Mouse (Mus musculus) retina, postnatal 7 days (tissue): ENCODE measurements around the gene Sorbs1.

Source experiments
- DNase-seq: peaks from one replicate; pipeline ENCODE4 v3.0.0-alpha.2; 2012; ENCODE audit warnings: low read depth, low spot score

Gene Sorbs1

DNA sequence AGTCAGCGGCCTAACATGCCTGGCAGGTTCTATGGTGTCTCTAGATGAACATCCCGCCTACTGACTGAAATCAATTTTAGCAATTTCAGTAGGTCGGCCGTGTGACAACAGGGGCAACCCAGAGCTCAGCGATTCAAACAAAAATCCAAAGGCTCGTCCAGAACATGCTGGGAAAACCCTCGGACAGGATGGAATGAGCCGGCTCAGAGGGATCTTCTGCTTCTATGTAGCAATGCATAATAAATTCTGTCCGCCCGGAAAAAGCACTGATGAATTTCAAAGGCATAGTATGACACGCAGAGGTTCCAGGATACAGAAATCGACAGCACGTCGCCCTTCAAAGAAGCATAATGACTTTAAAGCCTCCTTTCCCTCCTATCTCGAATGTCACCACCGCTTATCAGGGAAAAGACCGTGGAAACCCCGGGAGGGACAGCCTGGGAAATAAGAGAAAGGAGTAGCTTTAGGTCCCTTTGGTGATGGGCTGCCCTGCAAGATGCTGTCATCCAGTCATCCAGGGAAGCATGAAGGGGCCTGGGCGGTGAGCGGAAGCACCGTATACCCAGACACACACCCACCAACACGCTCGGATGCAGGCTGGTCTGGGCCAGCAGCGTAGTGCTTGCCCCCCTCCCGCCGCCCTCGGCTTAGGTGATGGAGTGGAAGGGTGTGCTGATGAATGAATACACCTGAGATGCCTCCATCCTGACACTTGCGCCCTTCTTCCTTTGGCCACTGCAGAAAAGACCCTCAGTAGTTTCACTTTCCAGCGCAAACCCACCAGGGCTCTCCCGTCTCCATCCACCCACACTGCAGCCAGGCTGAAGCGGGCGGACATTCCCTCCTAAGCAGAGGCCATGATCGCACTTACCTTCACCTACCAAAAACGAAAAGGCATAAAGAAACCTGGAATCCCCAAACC, 818 bp downstream of the Sorbs1 start:
- peak; percentile 9 for DNase-seq

DNA sequence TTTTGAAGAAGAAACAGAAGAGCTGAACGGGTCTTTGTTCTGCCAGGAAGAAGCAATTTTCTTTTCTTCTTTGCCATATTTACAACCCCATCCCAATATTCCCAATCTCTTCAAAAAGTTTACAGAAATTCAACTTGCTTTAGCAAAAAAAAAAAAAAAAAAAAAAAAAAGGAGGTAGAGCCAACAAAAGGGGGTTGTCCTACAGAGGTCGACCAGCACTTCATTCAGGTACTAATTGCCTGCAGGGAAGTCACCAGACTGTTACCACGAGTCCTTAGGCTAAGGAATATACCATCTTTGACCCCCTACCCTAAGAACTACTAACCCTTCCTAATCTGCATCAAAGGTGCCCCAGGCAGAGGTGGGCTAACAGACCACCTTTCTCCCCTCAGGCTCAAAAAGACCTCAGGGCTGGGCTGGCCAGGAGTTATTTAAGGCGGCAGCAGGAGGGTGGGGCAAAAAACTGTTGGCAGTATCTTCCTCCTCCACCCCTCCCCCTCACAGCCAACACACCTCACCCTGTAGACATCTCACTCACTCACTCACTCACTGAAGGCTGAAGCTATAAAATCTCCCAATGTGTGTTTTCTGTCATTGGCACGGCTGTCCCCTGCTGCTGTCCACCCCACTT, 1.8 kb downstream of the Sorbs1 start:
- DNase-seq, result no peak

DNA sequence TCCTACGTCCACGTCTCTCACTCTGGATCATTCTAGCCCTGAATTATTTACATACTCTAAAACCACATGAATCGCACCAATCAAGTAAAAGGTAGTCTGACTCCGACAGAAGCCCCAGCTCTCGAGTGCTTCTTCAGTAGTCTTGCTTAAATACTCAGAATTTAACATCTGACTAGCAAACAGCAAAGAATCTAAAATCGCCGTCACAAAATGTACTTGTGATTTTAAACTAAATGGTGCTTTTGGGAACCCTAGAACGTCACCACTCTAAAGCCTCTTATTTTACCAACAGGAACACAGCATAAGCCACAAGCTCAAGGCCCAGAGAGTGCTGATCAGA, 2.5 kb downstream of the Sorbs1 start:
- no peak for DNase-seq

DNA sequence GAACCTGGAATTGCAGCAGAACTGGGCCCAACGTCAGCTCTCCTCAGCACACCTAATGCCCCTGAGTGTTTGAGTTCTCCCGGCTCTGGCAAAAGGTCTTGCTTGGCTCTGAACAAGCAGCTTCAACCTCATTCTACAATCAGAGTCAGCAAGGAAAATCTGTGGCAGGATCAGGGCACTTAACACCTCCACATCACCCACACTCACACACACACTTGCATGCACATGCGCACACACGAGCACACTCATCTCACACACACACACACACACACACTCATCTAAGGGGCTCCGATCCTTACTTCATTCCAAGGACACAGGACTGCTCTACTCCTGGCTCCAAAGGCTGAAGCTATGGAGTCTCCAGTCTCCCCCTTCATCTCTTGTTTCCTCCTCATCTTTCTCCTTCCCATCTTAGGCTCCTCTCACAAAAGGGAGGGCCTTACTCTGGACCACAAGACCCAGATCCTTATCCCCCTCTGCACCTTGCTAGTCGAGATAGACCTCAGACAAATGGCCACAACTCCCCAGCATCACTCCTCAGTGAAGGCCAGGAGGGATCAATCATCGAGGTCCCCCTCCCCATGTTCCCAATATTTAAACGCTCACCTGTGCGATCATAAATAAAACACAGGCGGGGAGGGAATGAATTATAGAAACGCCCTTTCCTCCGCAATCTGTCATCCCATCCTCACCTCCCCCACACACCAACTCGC, 3.0 kb downstream of the Sorbs1 start:
- DNase-seq, result no peak

DNA sequence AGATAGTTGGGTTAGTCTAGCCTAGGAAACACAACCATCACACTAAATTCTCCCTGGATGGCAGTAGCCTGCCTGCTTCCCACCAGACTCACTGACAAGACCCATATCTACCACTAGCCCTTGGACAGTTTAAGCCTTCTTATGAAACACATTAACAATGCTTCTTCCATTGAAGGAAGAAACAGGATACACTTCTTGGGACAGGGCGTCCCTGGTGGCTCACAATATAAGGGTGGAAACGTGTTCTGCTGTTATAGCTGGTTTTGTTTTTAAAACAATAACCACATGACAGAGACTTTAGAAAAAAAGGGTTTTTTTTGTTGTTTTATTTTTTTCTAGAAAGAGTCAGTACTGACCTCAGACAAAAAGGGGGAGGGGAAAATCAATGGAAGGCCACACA, 4.3 kb downstream of the Sorbs1 start:
- no peak for DNase-seq

DNA sequence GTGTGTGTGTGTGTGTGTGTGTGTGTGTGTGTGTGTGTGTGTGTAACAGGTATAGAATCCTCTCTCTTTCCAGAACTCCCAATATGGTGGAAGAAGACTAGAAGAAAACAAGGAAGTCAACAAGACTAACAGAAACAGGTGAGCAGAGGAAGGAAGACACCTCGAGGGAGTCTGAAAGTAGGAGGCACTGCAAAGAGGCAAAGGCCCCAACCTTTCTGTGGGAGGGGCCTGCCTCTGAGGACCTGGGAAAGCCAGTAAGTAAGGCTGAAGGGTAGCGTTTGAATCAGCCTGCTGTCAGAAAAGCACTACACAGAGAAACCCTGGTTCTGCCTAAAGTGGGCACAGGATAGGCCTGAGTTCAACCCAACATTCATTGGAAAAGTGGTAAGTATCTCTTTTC, 4.7 kb downstream of the Sorbs1 start:
- no peak for DNase-seq

DNA sequence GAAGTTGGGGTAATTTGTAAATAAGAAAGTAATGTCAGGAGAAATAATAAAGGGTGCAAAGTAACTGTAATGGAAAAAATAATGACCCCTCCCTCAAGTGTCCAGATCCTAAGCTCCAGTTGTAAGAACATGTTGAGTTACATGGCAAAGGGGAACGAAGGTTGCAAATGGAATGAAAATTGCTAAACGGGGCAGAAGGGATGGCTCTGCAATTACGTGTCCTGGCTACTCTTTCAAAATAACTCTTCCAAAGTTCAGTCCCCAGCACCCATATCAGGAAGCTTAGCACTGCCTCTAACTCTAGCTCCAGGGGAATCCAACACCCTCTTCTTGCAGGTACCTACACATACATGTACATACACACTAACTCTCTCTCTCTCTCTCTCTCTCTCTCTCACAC, 6.6 kb downstream of the Sorbs1 start:
- DNase-seq, result no peak

DNA sequence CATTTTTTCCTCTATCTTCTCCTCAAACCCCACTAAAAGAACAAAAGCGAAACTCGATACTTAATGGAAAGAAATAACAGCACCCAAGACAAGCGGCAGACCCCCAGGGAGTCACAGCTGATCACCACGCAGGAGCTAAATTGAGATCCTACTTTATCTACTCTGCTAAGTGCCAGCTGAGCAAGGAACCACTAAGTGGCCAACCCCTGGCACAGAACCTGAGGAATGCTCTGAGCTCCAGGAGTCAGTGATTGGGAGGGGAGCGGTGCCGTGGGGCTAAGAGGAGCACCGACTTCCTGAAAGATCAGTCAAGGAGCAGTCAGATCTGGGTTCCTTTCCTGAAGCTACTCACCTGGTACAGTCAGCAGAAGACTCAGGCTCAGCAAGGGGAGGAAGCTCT, 9.2 kb downstream of the Sorbs1 start:
- DNase-seq, result no peak

DNA sequence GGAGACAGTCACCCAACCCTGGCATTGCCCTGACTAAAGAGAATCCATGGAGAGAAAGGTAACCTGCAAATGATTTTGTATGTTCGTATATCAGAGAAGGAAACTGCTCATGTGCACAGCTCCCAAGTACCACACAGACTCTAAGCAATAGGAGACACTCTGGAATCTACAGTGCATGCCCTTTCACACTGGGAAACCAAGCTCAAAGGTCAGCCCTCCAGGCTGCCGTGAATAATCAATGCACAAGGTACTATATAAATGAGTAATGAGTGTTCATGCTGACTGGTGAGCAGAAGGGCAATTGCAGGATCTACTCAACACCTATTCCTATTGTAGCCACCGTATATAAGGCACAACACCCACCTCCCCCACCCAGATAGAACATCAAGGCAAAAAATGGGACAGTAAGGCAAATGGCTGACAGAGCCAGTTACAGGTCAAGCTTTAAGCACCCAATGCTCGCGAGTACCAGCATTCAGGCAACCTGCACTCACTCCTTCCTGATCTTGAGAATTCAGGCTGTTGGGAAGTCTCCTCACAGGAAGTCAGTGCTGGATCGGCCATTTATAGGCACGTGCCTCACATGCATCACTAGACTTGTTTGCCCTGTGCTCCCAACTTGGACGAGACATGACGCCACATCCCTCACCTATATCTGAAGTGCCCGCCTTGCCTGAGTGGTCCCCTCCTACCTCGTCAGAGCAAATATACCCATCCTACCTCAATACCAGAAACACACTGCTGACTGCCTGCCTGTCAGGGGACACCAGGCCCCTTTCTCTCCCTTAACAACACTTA, 13.4 kb downstream of the Sorbs1 start:
- DNase-seq, result no peak

DNA sequence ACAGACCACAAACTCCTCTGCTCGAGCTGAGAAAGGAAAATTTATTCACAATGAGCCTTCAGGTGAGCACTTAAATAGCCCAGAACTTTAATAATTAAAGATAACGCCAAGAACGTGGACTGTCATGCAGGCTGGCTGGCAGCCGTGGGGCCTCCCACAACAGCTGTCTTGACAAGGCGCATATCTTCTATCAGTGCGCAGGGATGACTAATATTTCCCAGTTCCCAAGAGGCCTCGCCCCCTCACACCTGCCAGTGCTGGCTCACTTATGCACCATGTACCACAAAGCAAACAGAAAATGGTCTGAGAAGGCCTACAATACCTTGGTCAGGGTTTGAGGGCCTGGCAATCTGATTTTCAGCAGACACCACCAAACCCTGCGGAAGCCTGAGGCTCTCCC, 14.4 kb downstream of the Sorbs1 start:
- DNase-seq, result no peak

DNA sequence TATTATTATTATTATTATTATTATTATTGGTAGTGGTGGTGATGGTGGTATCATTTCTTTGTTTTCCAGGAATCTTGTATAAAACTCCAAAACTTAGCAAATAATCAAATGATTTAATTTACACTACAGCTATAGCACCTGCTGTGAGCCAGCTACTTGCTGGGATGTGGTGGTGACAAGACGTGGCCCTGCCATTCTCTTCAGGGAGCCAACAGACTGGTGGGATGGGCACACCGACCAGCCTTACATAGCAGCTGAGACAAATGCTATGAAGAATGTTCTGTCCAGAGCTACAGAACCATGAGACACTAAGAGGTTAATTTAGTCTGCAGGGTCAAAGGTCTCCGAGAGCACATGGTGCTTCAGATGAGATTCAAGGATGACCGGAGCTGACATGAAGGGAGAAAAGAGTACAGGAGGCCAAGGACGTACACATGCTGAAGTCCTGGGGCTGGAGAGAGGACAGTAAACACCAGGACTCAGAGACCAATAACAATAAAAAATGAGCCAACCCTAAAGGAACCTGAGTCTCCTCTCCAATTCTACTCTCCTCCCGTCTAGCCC, 15.3 kb downstream of the Sorbs1 start:
- no peak for DNase-seq

DNA sequence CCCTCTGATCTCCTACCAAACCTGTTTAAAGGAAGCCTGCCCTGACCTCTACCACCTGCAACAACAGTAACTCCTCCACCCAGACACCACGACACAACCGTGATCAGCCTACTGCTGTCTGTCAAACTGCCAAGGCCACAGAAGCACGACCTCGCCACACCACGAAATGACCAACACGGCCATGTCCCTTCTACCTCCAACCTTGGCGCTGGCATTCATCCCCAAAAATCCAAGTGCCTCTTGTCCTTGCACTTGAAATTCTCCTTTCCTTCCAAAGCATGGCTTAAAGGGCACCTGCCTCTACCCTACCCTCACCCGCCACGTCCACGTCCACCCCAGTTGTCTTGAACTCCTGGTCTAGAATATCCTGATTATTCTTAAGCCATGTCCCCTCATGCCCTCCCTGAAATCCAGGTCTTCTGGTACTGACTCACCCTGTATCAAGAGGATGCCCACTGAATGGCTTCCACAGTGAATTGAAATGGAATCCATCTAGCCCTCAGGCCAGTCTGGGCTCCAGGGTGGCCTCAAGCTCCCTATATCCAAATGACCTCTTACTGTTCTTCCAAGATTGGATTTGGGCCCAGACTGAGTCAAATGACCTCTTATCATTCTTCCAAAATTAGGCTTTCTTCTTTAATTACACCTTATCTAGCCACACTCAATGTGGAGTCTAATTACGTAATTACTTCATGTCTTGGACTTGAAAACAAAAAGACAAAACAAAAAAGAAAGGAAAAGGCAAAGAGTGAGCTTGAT, 16.9 kb downstream of the Sorbs1 start:
- no peak for DNase-seq

DNA sequence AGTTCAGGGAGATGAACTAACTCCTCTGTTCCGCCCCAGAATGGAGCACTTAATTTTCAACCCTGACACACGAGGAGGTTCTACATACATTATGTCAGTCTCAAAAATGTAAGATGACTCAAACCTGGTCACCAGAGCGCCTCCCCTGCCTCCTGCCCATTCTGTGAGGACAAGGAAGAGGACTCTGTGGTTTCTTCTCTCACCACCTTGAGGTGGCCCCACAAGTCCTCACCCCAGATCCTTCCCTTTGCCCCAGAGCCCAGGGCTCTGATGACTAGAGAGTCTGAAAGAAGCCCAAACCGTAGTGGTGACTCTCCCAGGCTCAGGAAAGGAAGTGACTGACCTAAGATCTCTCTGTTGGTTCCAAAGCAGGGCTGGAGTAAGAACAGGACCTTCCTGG, 17.5 kb downstream of the Sorbs1 start:
- DNase-seq, result no peak

DNA sequence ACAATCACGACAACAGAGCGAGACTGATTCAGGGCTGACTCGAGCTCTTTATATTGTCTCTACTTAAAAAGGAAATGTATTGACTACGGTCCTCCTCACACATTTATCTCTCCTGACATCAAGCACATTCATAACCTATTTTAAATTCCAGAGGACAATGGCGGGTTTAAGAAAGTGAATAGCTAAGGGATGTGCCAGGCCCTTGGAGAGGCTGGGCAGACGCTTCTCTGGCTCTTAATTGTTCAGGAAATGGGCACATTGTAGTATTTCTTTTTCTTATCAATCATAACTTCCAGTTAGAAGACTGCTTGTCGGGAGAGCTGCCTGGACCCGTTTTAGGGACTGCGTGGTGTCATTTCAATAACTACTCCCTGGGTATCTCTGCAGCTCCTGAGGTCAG, 20.7 kb downstream of the Sorbs1 start:
- no peak for DNase-seq

DNA sequence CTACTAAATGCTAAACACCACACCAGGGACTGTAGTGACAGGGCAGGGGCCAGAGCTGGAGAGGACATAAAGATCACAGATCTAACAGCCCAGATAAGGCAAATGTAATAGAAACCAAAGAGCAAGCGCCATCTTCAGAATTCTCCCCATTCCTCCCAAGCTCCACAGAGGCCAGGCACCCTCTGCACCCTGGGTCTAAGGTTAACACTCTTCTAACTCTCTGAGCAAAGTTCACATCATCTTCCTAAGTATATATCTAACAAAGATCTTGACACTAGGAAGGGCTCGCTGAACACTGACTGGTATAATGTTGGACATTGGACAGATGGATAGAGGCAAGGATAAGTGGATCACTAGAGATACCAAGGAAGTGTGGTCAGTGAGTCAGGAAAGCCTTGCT, 22.1 kb downstream of the Sorbs1 start:
- no peak for DNase-seq

DNA sequence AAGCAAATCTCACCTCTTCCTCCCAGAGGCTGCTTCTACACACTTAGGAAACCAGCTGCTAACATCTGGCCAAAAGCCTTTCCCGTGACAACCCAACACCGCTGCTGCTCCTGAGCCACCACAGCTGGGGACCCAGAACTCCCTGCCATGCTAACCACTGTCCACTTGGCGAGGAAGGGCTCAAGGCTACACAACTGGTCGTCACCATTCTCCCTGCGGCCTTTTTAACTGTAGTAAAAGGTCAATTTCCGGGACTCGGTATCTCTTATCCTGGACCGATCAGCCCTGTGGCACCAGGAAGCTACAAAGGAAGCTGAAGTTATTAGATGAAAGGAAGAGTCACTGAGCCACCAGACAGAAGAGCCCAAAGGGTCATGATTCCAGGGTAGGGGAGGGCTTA, 22.8 kb downstream of the Sorbs1 start:
- no peak for DNase-seq

DNA sequence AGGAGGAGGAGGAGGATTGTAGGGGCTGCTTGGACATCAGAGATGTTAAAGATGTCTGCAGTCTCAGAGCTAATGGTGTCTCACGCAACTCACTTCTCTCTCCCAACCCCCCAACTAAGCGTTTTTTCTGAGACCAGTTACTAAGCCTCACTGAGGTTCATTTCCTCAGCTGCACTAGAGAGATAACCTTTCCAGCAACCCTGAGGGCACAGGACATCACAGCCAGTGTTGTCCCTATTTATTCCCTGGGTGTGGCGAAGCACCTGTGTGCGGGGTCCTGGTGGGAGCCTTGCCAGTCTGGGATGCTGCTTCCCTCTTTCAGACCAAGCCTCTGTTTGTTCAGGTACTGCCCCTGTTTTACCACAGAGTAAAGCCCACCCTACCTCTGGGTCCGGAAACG, 23.9 kb downstream of the Sorbs1 start:
- DNase-seq, result no peak

DNA sequence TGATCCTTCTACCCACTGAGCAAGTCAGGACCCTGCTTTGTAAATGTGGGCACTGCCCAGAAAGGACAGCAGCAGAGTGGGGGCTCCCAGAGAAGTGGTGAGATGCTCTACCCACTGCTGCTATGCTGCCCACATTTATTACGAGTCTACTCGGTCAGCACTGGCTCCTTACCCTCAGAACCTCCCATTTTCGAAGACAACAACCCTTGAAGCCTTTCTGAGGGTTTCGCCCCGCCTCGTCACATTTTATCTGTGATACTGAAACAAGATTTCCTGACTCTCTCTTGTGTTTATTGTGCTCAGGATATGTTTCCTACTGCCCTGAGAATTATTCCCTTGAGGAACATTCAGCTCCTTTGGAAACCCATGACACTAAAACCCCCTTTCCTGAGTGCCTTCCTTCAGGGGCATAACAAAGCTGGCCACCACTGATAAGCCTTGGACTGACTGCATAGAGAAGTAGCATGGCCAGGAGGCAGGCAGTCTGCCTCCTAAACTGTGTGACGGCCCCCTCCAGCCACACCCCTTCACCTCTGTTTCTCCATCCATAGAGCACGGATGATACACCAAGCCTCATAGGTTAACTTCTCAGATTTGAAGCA, 24.6 kb downstream of the Sorbs1 start:
- no peak for DNase-seq

DNA sequence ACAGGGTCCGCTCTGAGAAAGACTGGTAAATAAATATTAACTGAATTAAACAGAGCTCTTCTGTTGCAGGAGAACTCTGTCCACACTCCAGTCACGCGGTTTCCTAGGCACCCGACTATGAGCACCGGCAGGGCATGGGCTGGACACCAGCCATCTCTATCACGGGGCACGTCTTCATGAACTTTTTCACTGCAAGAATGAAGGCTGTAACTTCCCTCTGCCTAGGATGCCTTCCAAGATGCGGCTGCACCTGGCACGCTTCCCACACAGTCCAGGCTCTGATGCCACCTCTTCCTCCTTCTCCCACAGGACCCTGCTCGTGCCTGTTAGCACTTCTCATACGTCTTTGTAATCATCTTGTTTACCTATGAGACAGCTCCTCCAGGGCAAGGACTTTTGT, 26.0 kb downstream of the Sorbs1 start:
- DNase-seq, result no peak

DNA sequence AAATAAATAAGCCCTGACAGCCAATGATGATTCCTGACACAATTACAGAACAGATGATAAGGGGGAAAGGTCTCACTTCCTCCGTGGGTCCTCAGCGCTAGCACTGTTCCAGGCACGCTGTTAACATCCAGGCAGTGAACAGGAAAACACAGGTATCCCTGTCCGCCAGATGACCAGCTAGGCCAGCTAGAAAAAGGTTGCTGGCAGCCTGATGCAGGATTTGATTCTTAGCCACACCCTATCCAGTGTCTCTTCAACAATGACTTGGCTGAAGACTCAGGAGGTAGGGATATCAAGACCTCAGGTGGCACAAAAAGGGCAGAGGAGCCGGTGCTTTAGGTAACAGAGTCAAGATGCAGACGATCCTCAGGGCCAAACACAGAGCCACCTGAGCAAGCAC, 32.5 kb downstream of the Sorbs1 start:
- DNase-seq, result no peak
